Mouse (Mus musculus) MEL-GATA-1-ER (cell line): ENCODE measurements at regions not wholly inside any gene's neighbourhood (a gene's known extent, or its start where the extent isn't known, plus 50 kb on each side); places are given as distances from the start of the nearest gene placed in this dataset.

Source experiments
- DNase-seq: peaks from one replicate; pipeline ENCODE4 v3.0.0-alpha.2; 2012; ENCODE audit warnings: low read depth; ENCODE audit errors: extremely low read depth

DNA sequence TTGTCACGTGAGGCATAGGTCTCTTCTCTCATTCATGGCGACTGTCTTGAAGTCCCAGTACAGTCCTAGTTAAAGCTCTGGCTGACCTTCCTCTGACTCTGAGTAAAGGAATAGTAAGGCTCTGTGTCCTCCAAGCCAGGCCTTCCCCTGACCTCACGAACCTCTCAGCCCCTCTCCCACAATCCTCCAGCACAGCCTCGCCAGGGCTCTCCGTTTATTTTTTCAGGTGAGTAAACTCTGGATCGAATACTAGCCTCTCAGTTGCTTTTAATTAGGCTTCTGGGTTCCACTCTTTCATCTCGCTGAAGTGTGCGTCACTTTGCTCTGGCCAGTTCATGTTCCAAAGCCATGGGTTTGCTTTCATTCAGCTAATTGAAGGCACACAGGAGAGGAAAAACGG, 133.8 kb downstream of the Mylk4 start:
- no peak for DNase-seq

DNA sequence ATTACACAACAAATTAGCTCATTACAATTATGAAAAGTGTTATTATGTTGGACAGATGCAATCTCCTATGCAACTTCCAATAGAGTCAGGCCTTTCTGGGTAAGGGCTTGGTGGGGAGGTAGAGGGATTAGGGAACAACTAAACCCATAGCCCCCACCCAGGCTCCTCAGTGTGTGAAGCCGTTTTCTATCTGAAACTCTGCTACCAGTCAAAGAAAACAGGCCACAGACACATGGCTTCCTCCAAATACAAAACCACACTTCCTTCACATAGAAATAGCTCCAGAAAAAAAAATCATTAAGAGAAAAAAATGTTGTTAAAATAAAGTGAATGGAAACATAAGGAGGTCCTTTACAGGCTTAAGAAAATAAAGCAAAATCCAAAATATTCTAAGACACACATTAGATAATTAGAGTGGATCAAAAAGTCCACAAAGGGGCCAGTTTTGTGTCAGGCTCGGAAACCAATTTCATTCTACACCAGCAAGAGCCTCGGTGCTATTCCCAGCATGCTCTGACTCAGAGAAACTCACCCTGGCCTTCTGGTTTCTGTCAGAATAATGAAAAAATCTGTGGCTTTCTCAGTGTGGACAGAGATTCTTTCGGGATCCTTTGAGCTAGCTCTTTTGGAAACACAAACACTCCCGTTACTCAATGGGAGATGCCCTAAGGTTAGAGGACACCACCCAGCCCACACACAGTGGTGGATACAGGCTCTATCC, 140.6 kb downstream of the Mylk4 start:
- DNase-seq: no peak

DNA sequence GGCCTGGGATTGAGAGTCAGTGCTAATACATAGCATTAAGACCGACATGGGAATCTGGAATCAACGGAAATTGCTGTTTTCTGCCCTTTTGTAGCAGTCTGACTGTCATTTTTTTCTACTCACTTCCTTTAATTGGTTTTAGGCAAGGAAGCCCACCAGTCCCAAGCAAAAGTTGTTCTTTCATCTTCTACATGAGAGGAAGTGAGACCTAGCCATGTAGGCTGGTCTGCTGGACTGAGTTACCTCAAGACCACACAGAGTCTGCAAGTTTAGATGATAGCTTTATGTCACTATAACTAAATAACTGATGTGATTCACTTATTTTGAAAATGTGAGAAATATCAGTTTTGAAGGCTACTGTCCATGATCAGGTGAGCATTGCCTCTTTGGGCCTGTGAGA, 142.8 kb downstream of the Mylk4 start:
- no peak for DNase-seq

DNA sequence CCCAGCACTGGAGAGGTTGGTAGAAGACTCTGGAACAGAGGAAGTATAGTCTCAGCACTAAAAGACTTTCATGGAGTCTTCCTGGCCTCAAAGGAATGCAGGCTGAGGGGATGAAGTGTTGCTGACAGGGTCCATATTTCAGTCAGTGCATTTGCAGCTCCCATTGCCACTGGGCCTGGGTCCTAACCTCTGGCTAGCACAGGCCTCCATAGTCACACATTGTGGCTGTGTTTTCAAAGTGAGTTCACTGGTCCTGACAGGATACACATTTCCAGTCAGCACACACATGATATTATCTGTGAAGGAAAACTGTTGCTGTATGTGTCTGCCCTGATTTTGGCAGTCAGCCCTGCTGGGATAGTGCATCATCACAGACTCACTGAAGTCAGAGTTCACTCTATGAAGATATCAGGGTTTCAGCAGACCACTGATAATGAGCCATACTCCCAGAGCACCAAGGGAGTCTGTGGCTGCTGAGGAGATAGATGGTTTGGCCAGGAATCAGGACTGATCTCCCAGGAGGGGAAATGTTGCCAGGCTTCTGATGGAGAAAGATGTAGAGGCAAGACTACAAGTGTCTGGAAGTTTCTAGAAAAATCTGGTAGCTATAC, 153.5 kb downstream of the Mylk4 start:
- DNase-seq: no peak

DNA sequence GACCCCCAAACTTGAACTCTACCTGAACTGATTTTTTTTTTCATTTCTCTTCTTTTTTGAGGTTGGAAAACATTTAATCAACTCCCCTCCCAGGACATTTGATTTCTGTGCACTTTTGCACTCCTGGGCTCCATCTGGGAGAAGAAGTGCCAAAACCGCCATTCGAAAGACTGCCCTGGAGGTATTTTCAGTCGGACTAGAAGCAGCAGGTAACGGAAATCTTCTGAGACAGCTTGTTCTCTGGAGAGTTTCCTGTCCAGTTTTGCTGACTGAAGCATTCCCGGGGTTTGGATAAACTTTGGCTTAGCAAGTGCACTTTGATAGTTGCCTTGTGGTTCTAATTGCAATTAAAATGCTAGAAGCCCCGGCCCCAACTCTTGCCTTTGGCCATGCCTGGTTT, 169.8 kb downstream of the Mylk4 start:
- no peak for DNase-seq

DNA sequence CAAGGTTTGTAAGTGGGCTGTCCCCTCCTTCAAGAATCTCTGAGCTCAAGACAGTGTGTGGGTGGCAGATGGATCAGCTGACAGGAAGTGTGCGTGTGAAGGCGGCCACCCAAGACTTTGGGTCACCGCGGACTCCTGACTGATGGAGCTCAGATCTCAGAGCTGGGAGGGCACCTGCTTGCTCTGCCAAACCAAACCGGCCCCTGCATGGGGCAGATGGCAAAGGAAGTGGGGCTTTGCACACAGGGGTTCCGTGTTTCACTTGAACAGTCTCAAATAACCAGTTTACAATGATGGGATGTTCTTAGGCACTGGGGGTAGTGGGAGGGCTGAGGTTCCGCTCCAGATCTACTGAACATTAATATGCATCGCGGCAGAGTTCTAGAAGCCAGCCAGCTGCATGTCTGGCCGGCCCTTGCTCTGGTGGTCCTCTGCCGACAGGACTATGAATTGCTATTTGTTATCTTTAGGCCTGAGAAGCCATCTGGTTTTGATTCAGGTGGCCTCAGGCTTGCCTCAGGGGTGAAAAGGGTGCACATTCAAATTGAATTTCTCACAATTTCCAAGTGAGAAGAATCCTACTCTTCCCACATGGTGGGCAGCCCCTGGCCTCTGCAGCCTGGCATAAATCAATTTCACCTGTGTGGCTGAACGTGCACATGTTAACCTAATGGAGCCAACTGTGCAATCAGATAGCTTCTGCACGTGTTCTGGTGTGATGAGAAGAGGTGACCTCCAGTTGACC, 172.0 kb downstream of the Mylk4 start:
- no peak for DNase-seq

DNA sequence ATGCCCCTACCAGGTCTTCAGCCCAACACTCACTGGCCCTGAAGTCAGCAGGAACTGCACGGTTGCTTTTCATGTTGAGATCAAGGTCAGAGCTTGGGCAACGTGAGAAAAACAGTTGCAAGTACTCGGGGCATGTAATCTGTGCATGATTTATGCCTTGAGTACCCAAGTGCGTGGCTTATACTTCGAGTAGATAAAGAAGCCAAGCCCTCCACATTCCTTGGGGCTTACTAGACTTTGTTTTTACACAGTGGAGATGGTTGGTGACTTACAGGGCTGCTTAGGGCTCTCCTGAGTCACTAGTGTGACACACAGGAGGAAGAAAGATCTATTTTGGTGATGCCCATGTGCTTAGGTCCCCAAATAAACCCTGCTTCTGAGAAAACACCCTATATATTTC, 172.8 kb downstream of the Mylk4 start:
- DNase-seq: no peak

DNA sequence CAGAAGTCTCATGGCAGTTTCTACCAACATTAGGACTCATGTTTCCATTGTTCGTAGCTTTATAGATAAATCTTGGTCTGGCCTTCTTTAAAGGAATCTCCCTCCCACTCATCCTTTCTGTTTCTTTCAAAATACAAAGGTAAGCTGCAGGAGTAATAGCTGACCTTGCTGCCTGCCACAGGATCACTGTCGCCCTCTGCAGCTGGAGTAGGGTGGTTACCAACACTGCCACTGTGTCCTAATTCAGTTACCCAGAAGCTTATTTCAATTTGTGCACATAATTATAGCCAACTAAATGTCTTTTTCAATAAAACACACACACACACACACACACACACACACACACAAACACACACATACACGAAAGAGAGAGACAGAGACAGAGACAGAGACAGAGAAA, 175.3 kb downstream of the Mylk4 start:
- DNase-seq: no peak

DNA sequence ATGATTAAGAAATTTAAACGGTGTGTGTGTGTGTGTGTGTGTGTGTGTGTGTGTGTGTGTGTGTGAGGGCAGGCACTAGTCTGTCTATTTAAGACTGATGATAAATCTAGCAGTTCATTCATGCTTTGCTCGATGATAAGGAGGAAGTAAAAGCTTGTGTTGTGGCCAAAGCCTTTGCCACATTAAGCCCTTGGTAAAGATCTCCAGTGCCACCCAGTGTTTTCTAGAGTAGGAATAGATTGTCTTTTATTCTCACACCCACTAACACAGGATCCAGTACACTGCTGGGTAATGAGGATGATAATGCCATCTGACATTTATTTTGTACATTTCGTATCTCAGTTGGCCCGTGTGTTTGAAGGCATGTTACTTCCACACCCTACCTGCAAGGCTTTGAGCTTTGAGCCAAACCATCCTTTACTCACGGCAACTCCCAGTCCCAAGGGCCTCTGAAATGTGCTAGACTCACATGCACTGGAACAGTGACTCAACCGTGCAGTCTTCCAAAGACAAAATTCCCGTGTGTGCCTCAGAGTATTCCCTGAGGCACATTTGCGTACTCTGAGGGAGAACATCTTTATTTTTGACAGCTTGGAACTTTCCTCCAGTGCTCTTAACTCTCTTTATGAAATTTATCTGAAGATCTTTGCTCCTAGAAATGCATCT, 179.7 kb downstream of the Mylk4 start:
- no peak for DNase-seq

DNA sequence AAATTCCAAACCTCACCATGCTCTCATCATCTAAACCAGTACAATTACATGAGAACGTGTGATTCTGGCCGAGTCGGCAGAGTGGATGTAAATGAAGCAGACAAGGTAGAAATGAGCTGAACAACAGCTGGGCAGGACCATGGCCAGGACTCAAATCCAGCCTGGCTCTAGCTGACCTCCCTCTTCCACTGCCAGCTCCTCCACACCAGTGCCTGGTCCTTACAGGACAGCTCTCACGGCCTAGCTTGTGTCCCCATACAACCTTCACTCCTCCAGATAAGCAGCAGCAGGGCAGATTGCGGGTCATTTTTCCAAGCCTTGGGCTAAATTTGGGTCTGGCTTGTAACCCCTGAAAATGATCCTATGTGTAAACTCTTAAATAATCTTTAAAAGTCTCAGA, 182.4 kb downstream of the Mylk4 start:
- DNase-seq: no peak

DNA sequence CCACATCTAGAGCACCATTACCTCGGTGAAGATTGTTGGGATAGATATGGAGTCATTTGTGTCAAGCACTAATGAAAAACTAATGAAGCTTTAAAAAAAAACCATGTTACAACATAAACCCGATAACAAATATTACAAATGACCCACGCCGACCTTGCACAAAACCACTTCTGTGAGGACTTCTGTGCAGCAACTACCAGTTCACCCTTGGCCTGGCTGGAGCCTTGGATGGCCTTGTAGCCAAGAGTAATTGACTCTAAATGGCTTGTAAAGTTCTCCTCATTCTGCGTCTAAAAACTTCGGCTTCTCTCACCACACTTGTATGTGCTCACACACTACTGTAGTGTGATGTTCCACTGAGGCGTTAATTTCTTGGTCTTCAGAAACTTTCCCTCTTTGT, 190.1 kb downstream of the Mylk4 start:
- no peak for DNase-seq

DNA sequence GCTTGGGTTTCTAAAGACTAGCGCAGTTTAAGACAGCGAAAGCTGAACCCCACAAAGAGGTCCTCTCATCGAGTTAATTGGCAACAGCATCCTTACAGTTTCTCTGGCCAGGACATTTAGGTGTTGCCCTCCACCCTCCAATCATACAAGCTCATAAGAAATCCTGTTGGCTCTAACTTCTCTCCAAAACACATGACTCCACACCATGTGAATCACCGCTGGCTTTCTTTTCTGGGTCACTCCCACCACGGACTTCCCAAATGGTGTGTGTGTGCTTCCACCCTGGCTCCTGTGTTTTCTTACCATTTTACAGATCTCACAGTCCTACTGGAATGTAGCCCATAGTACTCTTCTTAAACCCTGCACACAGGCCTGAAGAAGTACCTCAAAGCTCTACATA, 190.6 kb downstream of the Mylk4 start:
- no peak for DNase-seq

DNA sequence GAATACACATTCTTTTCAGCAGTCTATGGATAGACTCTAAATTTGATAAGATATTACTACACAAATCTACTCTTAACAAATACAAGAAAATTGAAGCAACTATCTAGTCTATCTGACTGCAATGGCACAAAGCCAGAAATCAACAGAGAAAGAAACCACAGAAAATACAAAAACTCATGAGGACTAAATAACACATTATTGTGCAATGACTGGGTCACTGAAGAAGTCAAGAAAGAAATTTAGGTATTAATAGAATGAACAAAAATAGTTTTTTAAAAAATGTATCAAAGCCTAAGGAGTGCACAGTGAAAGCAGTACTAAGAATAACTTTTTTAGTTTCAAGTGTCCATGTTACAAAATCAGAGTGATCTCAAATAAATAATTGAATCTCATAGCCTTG, 202.2 kb downstream of the Mylk4 start:
- no peak for DNase-seq

DNA sequence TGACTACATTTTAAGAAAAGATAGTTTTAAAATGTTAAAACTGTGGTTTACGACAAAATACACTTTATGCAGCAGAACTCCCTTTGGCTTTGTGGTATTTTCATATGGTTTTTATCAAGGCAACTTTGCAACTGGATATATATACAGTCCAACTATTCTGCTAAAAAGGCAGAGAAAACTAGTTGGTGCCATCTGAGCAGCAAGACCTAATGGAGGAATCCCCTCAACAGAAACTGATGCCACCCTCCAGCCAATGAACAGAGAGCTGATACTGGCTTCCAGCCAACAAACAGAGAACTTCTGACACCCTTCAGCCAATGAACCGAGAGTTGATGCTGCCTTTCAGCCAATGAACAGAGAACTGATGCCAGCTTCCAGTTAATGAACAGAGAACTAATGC, 215.9 kb downstream of the Mylk4 start:
- no peak for DNase-seq

DNA sequence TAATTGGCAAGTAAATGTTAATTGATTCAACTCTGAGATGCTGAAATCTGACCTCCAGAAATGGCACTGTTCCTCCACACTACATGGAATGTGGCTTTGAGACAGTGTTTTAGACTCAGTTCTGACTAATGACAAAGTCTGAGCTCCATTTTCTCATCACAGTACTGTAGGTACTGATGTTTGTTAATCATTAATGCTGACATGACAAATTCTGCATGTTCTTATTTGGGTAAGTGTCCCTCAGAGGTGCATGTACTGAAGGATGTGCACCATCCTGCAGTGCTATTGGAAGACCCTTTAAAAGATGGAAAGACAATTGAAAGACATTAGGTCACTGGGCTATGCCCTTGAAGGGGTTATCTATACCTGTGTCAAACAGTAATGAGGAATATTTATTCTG, 222.1 kb upstream of the Gmds start:
- no peak for DNase-seq

DNA sequence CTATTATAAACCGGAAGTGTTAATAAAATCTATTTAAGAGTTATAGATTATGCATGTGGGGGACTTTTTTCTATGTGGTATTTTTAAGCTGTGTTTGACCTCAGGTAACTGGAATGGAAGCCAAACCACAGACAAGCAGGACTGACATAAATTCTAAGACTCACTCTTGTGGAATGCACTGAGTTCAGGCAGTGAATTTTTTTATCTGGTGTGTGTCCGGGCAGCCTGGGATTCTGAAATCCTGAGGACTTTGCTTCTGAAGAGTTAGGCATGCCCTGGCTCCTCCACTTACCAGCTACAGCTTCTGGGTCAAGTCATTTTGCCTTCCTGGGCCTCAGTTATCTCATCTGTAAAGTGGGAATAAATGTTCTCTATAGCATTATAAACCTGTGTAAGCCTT, 217.9 kb upstream of the Gmds start:
- no peak for DNase-seq

DNA sequence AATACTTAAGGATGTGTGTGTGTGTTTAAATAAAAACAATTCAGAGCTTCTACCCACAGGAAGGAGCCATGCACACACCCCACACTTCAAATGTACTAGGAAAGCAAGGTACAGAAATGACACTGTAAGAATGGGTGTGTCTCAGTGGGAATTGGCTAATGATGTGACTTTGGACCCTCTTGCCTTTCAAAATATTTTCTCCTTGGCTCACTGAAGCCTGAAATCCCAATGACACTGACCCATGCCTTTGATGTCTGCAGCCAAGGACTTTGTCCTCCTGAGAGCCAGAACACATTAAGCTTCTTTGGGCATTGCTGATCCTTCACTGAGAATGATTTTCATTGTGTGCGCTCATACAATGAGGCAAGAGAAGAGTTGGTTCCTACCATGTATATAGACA, 216.5 kb upstream of the Gmds start:
- DNase-seq: no peak

DNA sequence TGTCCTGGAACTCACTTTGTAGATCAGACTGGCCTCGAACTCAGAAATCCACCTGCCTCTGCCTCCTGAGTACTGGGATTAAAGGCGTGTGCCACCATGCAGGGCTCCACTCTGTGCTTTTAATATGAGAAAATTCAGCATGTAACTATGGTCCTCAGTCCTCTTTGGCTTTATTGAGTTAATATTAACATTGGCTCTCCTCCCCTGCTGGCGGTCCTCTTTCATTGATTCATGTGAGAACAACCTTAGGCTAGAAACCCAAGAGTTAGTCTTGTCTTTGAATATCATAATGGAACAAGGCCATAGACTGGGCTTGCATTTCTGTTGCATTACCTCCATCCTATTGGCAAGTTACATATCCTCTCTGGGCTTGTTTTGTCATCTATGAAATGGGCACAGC, 216.1 kb upstream of the Gmds start:
- no peak for DNase-seq

DNA sequence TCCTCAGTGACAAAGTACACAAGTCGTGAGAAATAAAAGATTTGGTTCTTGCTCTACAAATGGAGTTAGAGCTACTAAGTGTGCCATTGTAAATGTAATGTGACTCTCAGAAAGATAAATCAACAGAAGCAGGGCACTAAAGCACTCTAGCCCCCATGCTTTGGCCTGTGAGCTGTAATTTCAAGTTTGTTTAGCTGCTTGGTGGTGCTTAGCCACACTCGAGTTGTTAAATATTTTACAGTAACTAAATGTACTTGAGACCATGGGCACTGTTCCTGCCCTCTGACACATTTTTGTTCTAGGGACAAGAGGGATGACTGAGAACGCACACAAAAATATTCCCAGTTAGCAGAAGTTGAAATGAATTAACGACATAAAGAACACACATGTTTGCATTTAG, 214.6 kb upstream of the Gmds start:
- no peak for DNase-seq

DNA sequence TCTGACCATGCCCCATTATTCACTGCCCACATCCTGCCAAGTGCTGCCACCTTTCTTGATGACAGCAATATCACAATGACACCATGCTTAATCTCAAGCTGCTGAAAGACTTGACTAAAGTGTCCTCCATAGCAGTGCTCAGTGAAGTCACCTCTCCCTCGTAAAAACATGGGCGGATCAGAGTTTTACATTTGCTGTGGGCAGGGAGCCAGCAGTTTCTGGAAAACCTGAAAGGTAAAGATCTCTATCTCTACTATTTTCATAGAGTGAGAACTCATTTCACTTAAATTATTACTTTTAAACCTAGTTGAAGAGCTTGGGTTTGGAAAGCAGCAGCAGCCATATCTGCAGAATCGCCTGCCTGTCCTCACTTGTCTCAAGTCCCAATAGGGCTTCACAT, 211.6 kb upstream of the Gmds start:
- no peak for DNase-seq

DNA sequence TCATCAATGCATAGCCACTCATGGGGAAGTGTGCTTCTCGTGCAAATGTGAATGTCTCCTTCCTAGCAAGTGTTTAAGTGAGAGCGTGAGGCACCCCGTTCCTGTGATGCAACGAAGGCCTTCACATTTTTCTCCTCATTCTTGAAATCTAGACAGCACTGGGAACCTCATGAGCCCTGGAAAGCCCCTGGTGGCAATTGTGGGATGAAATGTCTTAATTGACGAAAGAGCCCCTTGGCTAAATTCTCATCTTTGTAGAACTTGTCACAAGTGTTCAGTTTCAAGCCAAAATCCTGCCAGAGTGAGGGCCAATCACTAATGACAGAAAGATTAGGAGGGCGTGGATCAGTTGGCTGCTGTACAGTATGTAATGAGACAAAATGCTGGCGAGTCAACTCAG, 208.6 kb upstream of the Gmds start:
- DNase-seq: no peak

DNA sequence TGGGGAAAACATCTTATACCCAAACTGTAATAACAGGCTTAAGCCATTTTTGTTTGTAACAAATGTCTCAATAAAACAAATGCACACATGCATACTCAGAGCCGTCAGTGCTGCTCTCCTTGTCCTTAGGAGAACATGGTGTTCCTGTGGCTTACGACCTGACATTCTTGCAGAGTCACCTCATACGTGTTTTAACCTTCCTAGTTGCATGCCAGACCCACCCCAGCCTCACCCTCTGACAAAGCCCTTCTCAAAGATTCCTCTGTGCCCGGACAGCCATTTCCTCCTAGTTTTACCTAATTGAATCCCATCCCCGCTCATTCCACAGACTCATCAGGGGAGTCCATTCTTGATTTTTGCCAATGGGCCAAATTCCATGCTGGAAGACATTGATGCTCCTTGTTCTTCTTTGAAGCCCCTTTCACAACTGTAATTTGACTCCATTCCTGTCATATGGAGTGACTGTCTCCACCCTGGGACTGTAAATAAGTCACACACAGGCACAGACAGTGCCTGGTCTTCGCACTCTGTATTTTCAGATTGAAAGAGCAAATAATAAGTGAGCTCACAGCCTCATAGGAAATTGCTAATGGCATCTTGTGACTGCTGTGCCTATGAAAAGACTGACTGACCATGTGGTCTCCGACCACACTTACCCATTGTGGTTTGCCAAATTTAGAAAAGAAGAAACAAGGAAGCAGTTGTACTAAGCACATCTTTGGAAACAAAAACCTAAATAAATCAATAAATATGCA, 206.6 kb upstream of the Gmds start:
- DNase-seq: no peak
